Mouse (Mus musculus): Measurements from ENCODE around the gene Rpl3. TPM values are rescaled to one million over a fixed set of nuclear protein-coding genes. Genes with fewer than 3 reads are reported as not detected.

Rpl3 gene
- polyA plus RNA-seq, 1 experiment from 2014 or later, result 407 TPM

- Histone ChIP-seq H3K9ac (replicated peaks) (peak overlapping the region; percentile 93), H3K27me3 (ENCODE audit: insufficient read depth, low read length) (no peaks in the 10 kb centered on the region), H3K4me1 (ENCODE audit: insufficient read depth) (peaks cover 69% of the 10 kb centered on the region), H3K36me3 (replicated peaks; ENCODE audit: insufficient read depth, low read length) (peaks cover 4% of the 10 kb centered on the region), H3K4me2 (ENCODE audit: low read depth, low read length) (peak overlapping the region; percentile 83), H3K9me3 (ENCODE audit: low read length) (no peaks in the 10 kb centered on the region), H3K4me3 (ENCODE audit: low read depth, low read length) (peak overlapping the region; percentile 94), H3K27ac (ENCODE audit: low read depth) (peak overlapping the region; percentile 99)
- DNase-seq (no peak), ATAC-seq (no peak)
- TF ChIP-seq EP300 (IDR thresholded peaks at IDR 0.05; ENCODE audit: low read depth), result no peak
- no peak for TF ChIP-seq CTCF (IDR thresholded peaks at IDR 0.05; ENCODE audit: low read depth)
- 30% methylated on average over 9 of the region's 9 CpGs for WGBS (ENCODE audit: insufficient replicate concordance)
Observed at GRCm38 (mm10) chr15:80134450-80134847, 42.8 kb upstream of the Rpl3 start.

GRCm38 (mm10) chr15:80133682-80134449, 42.2 kb upstream of the Rpl3 start:
- ATAC-seq (peak; percentile 18; the same call in 1 of the 2 replicates), DNase-seq (peak; percentile 54)
- Histone ChIP-seq H3K9ac (replicated peaks) (peak overlapping the region; percentile 93), H3K4me3 (ENCODE audit: low read depth, low read length) (peak overlapping the region; percentile 94), H3K27ac (ENCODE audit: low read depth) (peak overlapping the region; percentile 99), H3K4me1 (ENCODE audit: insufficient read depth) (peaks cover 70% of the 10 kb centered on the region), H3K4me2 (ENCODE audit: low read depth, low read length) (peak overlapping the region; percentile 83), H3K36me3 (replicated peaks; ENCODE audit: insufficient read depth, low read length) (peaks cover 4% of the 10 kb centered on the region), H3K27me3 (ENCODE audit: insufficient read depth, low read length) (no peaks in the 10 kb centered on the region), H3K9me3 (ENCODE audit: low read length) (no peaks in the 10 kb centered on the region)
- WGBS (ENCODE audit: insufficient replicate concordance), result 3% methylated on average over 14 of the region's 14 CpGs
- no peak for TF ChIP-seq CTCF (IDR thresholded peaks at IDR 0.05; ENCODE audit: low read depth)
- TF ChIP-seq EP300 (IDR thresholded peaks at IDR 0.05; ENCODE audit: low read depth), result 0 out of 2 replicates have a peak, but pooled peaks have one; percentile 18

GRCm38 (mm10) chr15:80132993-80133586, 41.4 kb upstream of the Rpl3 start, which contains the start of gene Tab1:
Tab1 (plus strand) TSS chr15:80133127.
- DNase-seq (peak; percentile 94), ATAC-seq (peak; percentile 91)
- Histone ChIP-seq H3K36me3 (replicated peaks; ENCODE audit: insufficient read depth, low read length) (peaks cover 4% of the 10 kb centered on the region), H3K4me2 (ENCODE audit: low read depth, low read length) (peak within 1 kb of the TSS; percentile 83), H3K27me3 (ENCODE audit: insufficient read depth, low read length) (no peaks in the 10 kb centered on the region), H3K4me1 (ENCODE audit: insufficient read depth) (peaks cover 66% of the 10 kb centered on the region), H3K9ac (replicated peaks) (peak within 1 kb of the TSS; percentile 93), H3K27ac (ENCODE audit: low read depth) (peak within 1 kb of the TSS; percentile 99), H3K9me3 (ENCODE audit: low read length) (no peaks in the 10 kb centered on the region), H3K4me3 (ENCODE audit: low read depth, low read length) (peak within 1 kb of the TSS; percentile 94)
- 0% methylated on average over 56 of the region's 59 CpGs for whole genome bisulfite sequencing (ENCODE audit: insufficient replicate concordance)
- TF ChIP-seq CTCF (IDR thresholded peaks at IDR 0.05; ENCODE audit: low read depth), result peak; percentile 85
- TF ChIP-seq EP300 (IDR thresholded peaks at IDR 0.05; ENCODE audit: low read depth), result peak; percentile 67; the same call in 1 of the 2 replicates

GRCm38 (mm10) chr15:80132452-80132851, 40.8 kb upstream of the Rpl3 start:
- Histone ChIP-seq H3K9me3 (ENCODE audit: low read length) (no peaks in the 10 kb centered on the region), H3K27ac (ENCODE audit: low read depth) (peak overlapping the region; percentile 99), H3K27me3 (ENCODE audit: insufficient read depth, low read length) (no peaks in the 10 kb centered on the region), H3K4me3 (ENCODE audit: low read depth, low read length) (peak overlapping the region; percentile 94), H3K36me3 (replicated peaks; ENCODE audit: insufficient read depth, low read length) (peaks cover 4% of the 10 kb centered on the region), H3K4me1 (ENCODE audit: insufficient read depth) (peaks cover 61% of the 10 kb centered on the region), H3K9ac (replicated peaks) (peak overlapping the region; percentile 93), H3K4me2 (ENCODE audit: low read depth, low read length) (peak overlapping the region; percentile 83)
- DNase-seq (no peak), ATAC-seq (no peak)
- 71% methylated on average over 9 of the region's 9 CpGs for WGBS (ENCODE audit: insufficient replicate concordance)
- TF ChIP-seq EP300 (IDR thresholded peaks at IDR 0.05; ENCODE audit: low read depth) (no peak), CTCF (IDR thresholded peaks at IDR 0.05; ENCODE audit: low read depth) (no peak)

GRCm38 (mm10) chr15:80131421-80131820, 39.8 kb upstream of the Rpl3 start:
- H3K9ac ChIP-seq (replicated peaks), result 0 out of 2 replicates have a peak overlapping the region, but pooled peaks have one; percentile 21
- H3K4me3 ChIP-seq (ENCODE audit: low read depth, low read length), result no peak overlapping the region
- TF ChIP-seq EP300 (IDR thresholded peaks at IDR 0.05; ENCODE audit: low read depth) (no peak), CTCF (IDR thresholded peaks at IDR 0.05; ENCODE audit: low read depth) (no peak)
- ATAC-seq, result no peak
- no peak for DNase-seq
- H3K27ac ChIP-seq (ENCODE audit: low read depth), result peak overlapping the region; percentile 99
- 59% methylated on average over 6 of the region's 6 CpGs for WGBS (ENCODE audit: insufficient replicate concordance)
- H3K27me3 ChIP-seq (ENCODE audit: insufficient read depth, low read length), result no peaks in the 10 kb centered on the region
- no peaks in the 10 kb centered on the region for H3K9me3 ChIP-seq (ENCODE audit: low read length)
- peak overlapping the region; percentile 59; the same call in 1 of the 2 replicates for H3K4me2 ChIP-seq (ENCODE audit: low read depth, low read length)
- H3K36me3 ChIP-seq (replicated peaks; ENCODE audit: insufficient read depth, low read length), result no peaks in the 10 kb centered on the region; the same call in 1 of the 2 replicates
- H3K4me1 ChIP-seq (ENCODE audit: insufficient read depth), result peaks cover 56% of the 10 kb centered on the region

GRCm38 (mm10) chr15:80130689-80131088, 39.0 kb upstream of the Rpl3 start:
- H3K9ac ChIP-seq (replicated peaks), result peak overlapping the region; percentile 21; the same call in 1 of the 2 replicates
- H3K27me3 ChIP-seq (ENCODE audit: insufficient read depth, low read length), result no peaks in the 10 kb centered on the region
- DNase-seq (peak; percentile 76), ATAC-seq (peak; percentile 55)
- H3K9me3 ChIP-seq (ENCODE audit: low read length), result no peaks in the 10 kb centered on the region
- H3K27ac ChIP-seq (ENCODE audit: low read depth), result peak overlapping the region; percentile 99
- WGBS (ENCODE audit: insufficient replicate concordance), result 37% methylated on average over 5 of the region's 5 CpGs
- peaks cover 49% of the 10 kb centered on the region for H3K4me1 ChIP-seq (ENCODE audit: insufficient read depth)
- no peaks in the 10 kb centered on the region; the same call in 1 of the 2 replicates for H3K36me3 ChIP-seq (replicated peaks; ENCODE audit: insufficient read depth, low read length)
- TF ChIP-seq EP300 (IDR thresholded peaks at IDR 0.05; ENCODE audit: low read depth), result peak; percentile 99
- TF ChIP-seq CTCF (IDR thresholded peaks at IDR 0.05; ENCODE audit: low read depth), result no peak
- H3K4me2 ChIP-seq (ENCODE audit: low read depth, low read length), result peak overlapping the region; percentile 59
- H3K4me3 ChIP-seq (ENCODE audit: low read depth, low read length), result no peak overlapping the region

All from liver, postnatal 0 days (tissue).